Mouse (Mus musculus) forebrain, embryonic 12.5 days (tissue): ENCODE measurements around the gene Gm8947. TPM values are rescaled to one million over a fixed set of nuclear protein-coding genes. Genes with fewer than 3 reads are reported as not detected.

Source experiments
- ATAC-seq: fragments of 200-750 bp; cut with Nextera tagmentation; 2 replicates; pipeline ENCODE4 v1.8.0; 2017; ENCODE audit warnings: moderate TSS enrichment; ENCODE audit not compliant: low FRiP score
- H3K27ac ChIP-seq: fragments of 300-500 bp; sonication (generic); 2 replicates; pipeline ENCODE4 v1.5.1; 2016; ENCODE audit warnings: mild to moderate bottlenecking
- H3K27me3 ChIP-seq: fragments of 300-500 bp; sonication (generic); 2 replicates; pipeline ENCODE4 v1.6.1; 2016; ENCODE audit warnings: mild to moderate bottlenecking
- H3K36me3 ChIP-seq: fragments of 300-500 bp; sonication (generic); replicated peaks from 2 replicates; pipeline ENCODE4 v1.6.1; 2016; ENCODE audit warnings: mild to moderate bottlenecking
- H3K4me1 ChIP-seq: fragments of 300-500 bp; sonication (generic); 2 replicates; pipeline ENCODE4 v1.6.1; 2016
- H3K4me2 ChIP-seq: fragments of 300-500 bp; sonication (generic); 2 replicates; pipeline ENCODE4 v1.6.1; 2016; ENCODE audit warnings: mild to moderate bottlenecking, moderate library complexity
- H3K4me3 ChIP-seq: fragments of 300-500 bp; sonication (generic); replicated peaks from 2 replicates; pipeline ENCODE4 v1.5.1; 2016; ENCODE audit warnings: mild to moderate bottlenecking
- H3K9ac ChIP-seq: fragments of 300-500 bp; sonication (generic); 2 replicates; pipeline ENCODE4 v1.6.1; 2016; ENCODE audit warnings: mild to moderate bottlenecking
- H3K9me3 ChIP-seq: fragments of 300-500 bp; sonication (generic); 2 replicates; pipeline ENCODE4 v1.6.1; 2016
- WGBS: fragments of 180-500 bp; shearing (Covaris S2); methylation state at CpG from one replicate; pipeline ENCODE4 v1.1.7; 2016; 5-methylcytosine and 5-hydroxymethylcytosine counted together
- polyA plus RNA-seq: library from polyadenylated mRNA; unstranded; fragments of >200 nt; fragmentation: Nextera tagmentation; extraction: Ambion mirVana; gene quantifications from 2 replicates; pipeline ENCODE4 v1.2.1, GENCODE M21; 2016

The Gm8947 gene
- polyA plus RNA-seq, 1 experiment from 2014 or later, result not detected

GRCm38 (mm10) chr1:151236141-151236930 is 44.2 kb downstream of the Gm8947 start:
- H3K27me3 ChIP-seq, result no peaks in the 10 kb centered on the region
- no peak overlapping the region for H3K4me3 ChIP-seq
- no peak for ATAC-seq
- 79% methylated on average over 13 of the region's 13 CpGs for WGBS
- H3K9ac ChIP-seq, result no peak overlapping the region
- no peak overlapping the region for H3K27ac ChIP-seq
- H3K4me2 ChIP-seq, result no peak overlapping the region
- no peaks in the 10 kb centered on the region for H3K36me3 ChIP-seq
- no peaks in the 10 kb centered on the region for H3K9me3 ChIP-seq
- H3K4me1 ChIP-seq, result peaks cover 10% of the 10 kb centered on the region

- WGBS, result 90% methylated on average over 3 of the region's 3 CpGs
Measured at GRCm38 (mm10) chr1:151237780-151238179, 45.6 kb downstream of the Gm8947 start.

GRCm38 (mm10) chr1:151243332-151243731 is 51.2 kb downstream of the Gm8947 start:
- H3K4me2 ChIP-seq, result no peak overlapping the region
- 90% methylated on average over 4 of the region's 4 CpGs for WGBS

More at GRCm38 (mm10) chr1:151237780-151238179, 45.6 kb downstream of the Gm8947 start:
- H3K4me3 ChIP-seq, result no peak overlapping the region
- no peaks in the 10 kb centered on the region for H3K9me3 ChIP-seq
- H3K9ac ChIP-seq, result no peak overlapping the region
- H3K27me3 ChIP-seq, result no peaks in the 10 kb centered on the region
- no peaks in the 10 kb centered on the region for H3K36me3 ChIP-seq
- peaks cover 10% of the 10 kb centered on the region for H3K4me1 ChIP-seq
- no peak overlapping the region for H3K27ac ChIP-seq
- no peak for ATAC-seq
- H3K4me2 ChIP-seq, result no peak overlapping the region

More at GRCm38 (mm10) chr1:151243332-151243731, 51.2 kb downstream of the Gm8947 start:
- H3K9ac ChIP-seq, result no peak overlapping the region
- H3K4me1 ChIP-seq, result no peaks in the 10 kb centered on the region
- no peaks in the 10 kb centered on the region for H3K9me3 ChIP-seq
- ATAC-seq, result no peak
- H3K27ac ChIP-seq, result no peak overlapping the region
- H3K27me3 ChIP-seq, result no peaks in the 10 kb centered on the region
- H3K36me3 ChIP-seq, result no peaks in the 10 kb centered on the region
- no peak overlapping the region for H3K4me3 ChIP-seq

Other genes with a start within 250 kb of the Gm8947 start
- 4.9 and 8.1 TPM in 2 replicates for gene Hmcn1, start 198.9 kb upstream of the Gm8947 start, polyA plus RNA-seq
- gene Gm47985, start 9.8 kb upstream of the Gm8947 start, polyA plus RNA-seq, result 0.65 and 0.95 TPM in 2 replicates
- gene Gm47995, start 6.1 kb downstream of the Gm8947 start, polyA plus RNA-seq, result not detected in 2 replicates
- 0.60 TPM in 1 of 2 replicates, not detected in the other for gene 3110040M04Rik, start 11.7 kb downstream of the Gm8947 start, polyA plus RNA-seq
- gene Gm47996, start 17.8 kb downstream of the Gm8947 start, polyA plus RNA-seq, result not detected in 2 replicates
- gene Ivns1abp, start 152.1 kb downstream of the Gm8947 start, polyA plus RNA-seq, result 446 and 474 TPM in 2 replicates
- 26.9 and 27.1 TPM in 2 replicates for gene Swt1, start 236.1 kb downstream of the Gm8947 start, polyA plus RNA-seq
- gene Trmt1l, start 236.2 kb downstream of the Gm8947 start, polyA plus RNA-seq, result 60.1 and 63.3 TPM in 2 replicates